Mouse (Mus musculus) kidney, postnatal 14 days (tissue): ENCODE results near the gene Fam172a.

Source experiments
- DNase-seq: peaks from one replicate; pipeline ENCODE4 v3.0.0; 2022; ENCODE audit warnings: mixed read lengths

The Fam172a gene

DNA sequence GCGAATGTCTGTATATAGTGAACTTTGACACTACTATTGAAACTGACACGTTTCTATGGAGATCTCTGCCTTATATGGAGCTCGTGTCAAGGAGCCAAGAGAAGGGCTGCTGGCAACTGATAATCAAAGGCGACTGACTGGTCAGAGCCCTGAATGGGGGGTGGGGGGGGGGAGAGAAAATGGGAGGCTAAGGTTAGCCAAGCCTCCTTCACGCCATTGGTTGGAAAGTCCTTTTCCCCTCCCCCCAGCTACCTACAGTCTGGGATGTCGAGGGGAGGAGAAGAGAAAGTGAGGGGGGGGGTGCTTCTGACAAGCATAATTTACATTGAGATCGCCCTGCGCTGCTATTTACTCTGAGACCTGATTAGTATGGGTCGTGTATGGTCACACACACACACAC, 498.6 kb downstream of the Fam172a start:
- peak; percentile 30 for DNase-seq

DNA sequence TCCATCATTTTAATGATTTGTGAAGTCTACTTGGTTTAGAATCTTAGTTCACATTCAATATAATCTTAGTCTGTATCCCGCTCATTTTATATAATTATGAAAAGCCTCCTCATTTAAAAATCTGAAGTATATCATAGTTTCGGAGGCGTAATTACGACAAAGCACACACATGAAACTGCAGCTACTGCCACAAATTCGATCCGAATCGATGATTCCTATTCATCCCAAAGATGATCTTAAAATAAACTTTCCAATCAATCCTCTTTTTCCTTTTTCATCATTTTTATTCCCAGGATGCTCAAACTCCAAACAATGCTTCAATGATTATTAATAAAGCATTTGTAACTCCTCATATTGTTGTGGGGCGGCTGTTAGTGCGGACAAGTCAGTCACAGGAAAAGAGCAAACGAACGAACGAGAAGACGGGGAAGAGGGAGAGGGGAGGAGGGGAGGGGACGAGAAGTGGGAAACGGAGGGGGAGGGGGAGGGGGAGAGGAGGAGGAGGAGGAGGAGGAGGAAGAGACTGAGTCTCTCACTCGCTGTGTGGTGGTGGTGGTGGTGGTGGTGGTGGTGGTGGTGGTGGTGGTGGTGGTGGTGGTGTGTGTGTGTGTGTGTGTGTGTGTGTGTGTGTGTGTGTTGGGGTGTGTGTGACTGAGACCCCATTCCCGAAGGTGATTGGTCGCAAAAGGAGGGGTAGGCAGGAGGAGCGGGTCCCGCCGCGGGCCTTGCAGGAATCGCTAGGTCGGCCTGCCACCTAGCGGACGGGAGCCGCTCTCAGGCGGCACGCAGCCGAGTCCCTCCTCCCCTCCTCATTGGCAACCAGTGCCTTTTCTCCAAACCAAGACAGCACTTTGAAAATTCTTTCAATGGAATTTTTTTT, 499.4 kb downstream of the Fam172a start:
- peak; percentile 90 for DNase-seq

DNA sequence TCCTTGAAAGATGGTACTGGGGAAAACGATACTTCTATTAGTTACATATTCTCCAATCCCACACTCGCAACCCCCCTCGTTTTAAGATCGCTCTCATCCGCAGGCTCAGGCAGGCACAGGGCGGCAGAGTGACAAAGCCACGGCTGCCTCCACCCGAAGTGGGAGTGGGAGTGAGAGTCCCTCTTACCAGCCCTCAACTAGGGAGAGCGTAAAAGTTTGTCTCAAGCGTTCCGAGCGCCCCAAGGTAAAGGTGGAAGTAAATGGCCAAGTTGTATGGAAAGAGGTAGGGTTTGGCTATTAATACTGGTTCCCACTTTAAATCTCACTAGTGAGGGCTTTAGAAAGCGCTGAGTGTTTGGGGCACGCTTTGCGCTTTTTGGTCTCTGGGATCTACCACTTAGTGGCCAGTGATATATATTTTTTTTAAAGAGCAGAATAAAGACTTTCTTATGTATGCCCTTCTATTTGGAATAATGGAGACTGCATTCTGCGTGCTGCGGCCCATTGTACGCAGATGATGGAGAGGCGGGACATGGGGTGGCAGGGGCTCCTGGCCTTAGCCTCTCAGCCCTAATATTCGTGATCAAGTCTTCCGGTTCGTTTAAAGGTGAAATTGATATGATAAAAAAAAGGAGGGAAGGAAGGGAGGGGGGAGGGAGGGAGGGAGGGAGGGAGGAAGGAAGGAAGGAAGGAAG, 500.2 kb downstream of the Fam172a start:
- DNase-seq = no peak

DNA sequence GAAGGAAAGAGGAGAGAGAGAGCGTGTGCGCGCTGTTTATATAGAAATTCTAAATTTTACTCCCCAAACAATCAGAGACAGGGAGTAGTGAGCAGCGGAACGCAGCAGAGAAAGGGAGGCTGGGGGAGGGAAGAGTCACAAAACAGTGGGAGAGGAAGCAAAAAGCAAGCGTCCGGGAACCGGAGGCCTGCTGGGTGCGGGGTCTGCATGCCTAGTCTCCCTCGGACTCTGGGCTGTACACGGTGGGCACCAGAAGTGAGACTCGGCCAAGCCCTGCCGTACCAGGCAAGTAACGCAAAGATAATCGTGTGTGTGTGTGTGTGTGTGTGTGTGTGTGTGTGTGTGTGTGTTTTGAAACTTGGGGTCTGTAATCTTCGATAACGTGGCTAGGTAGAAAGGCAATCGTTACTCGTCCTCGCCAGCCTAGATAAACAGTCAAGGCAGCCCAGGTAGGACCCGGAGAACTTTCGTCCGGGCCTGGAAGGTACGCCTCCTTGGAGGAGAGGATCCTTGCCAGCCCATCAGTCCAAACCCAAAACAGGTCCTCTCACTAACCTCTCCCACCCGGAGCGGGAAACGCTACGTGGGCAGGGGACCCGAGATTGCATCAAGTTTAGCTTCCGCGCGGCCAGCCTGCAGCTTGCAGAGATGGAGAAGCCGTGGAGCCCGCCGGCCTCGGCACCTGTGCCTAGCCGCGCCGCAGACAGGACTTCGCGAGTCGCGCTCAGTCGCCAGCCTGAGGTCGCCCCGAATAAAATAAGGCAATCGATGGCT, 500.9 kb downstream of the Fam172a start:
- DNase-seq = peak; percentile 37

DNA sequence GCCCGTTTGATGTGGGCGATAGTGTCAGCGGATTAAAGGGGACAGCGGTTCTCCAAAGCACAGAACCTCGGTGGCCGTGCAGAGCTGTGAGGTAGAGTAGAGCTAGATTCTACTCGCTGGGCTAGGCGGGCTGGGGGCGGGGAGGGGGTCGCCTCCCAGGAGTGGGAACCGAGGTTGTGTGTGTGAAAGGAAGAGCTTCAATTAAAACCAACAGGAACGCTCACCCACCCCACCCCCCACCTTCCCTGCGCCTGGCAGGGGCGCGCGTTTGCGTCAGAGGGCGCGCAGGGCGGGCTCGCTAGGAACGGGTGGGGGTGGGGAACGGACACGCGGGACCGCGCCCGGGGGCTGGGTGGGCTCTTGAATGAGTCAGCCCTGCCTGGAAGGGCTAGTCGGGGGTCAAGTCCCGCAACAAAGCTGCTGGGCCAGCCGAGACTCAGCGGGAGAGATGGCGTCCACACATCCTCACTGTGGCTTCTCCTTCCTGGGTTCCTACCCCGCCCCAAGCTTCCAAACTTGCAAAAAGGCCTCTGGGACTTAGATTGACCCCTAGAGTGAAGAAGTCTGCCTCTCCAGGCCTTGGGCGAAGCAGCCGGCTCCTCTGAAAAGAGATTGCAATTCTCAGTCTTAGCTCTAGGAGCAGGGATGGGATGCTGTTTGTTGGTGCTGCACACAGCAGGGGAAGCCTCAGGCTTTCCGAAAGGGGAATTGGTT, 501.7 kb downstream of the Fam172a start:
- peak; percentile 37 for DNase-seq

DNA sequence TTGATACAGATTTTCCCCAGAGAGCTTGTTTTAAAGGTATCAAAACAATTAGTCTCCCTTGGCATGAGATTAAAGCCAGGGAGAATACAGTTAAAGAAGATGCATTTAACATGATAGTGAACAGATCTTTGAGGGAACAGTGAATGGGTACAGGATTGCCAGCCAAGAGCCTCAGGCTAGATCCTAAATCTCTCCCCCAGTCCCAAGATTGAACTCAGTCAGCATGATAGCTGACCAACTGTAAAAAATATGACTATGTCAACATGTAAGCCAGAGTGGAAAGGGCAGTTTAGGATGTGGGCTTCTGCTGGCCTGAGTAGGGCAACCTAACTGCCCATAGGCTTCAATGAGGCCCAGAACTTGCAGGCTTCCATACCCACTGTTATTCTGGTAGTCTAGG, 503.6 kb downstream of the Fam172a start:
- DNase-seq = no peak

DNA sequence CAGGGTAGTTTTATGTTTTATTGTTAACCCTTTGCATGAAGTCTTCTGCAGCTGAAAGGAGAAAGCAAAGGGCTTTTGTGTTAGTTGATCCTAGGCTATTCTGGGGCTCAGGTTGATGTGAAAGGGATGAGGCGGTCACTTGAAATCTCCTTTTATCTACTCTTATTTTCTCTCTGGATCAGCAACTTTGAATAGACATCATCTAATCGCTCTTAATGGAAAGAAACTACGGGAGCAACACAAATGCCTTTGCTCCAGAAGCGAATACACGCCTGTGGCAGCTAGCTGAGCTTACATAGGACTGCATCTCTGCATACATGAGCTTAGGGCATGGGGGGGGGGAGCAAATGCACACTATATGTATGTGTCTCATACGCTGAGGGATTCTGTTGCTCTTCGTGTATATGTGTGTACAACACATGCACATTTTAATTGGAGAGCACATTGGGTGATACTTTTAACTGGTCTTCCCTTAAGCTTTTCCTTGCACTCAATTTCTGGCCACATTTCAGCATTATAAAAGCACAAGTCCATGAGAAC, 505.1 kb downstream of the Fam172a start:
- DNase-seq = no peak

DNA sequence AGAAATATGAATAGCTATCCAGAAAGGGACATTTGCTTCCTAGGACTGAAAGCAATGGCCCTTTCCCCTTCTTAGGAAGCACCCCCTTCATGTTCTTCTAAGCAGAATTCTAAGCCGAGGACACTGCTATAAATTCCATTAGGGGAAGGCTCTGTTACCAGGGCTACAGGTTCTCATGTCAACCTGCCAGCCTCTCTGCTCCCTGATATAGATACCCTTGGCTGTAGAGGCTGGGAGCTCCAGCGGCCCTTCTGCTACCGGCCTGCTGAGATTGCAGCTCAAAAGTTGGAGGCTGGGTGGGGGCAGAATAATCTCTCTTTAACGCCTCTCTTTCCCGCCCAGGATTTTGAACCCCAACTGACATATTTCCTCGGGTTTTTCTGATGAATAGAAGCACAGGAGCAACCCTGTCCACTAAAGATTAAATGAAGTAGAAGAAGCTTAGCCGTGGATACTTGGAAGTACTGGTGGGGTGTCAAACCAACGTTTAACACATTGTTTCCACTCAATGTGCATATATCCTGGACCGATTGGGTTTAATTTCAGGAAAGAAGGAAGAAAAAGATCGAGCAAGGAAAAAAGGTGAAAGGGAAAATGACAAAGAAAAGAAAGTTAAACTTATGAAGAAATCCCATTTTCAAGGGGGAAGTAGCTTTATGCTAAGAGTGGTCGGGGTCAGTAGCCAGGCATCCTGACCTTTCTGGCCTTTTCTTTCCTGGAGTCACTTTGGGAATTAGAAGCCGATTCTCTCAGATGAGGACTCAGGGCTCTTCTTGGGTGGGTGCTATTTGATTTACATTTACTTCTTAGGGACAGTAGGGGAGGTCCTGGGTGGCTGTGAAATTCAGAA, 506.2 kb downstream of the Fam172a start:
- no peak for DNase-seq

DNA sequence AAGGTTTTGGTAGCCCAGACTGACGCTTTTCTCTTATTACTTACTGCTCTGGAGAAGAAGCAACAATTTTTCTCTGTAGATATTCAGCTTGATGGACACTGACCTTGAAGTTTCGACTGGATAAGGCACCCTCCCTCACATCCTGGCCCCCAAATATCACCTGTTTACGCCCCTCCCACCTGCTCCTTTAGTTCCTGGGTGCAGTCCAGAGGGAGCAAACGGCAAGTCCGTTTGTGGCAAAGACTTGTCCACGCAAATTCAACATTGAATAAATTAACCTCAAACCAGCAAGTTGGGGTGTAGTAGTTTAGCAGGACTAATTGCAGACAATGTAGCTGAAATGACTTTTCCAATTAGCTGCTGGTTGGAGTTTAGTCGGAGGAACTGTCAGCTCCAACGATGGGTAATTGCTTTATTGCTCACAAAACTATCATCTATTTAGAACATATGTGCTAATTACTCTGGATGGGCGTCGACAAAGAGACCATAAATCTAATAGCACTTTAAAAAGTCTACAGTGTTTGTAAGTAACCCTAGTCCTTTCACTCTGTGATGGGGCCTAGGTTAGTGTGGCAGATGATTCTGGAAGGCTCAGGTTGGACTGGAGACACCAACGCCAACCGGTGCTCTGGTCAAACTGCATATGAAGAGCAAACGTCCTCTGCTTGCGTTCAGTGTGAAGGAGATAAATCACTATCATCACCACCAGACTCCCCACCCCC, 507.0 kb downstream of the Fam172a start:
- no peak for DNase-seq

DNA sequence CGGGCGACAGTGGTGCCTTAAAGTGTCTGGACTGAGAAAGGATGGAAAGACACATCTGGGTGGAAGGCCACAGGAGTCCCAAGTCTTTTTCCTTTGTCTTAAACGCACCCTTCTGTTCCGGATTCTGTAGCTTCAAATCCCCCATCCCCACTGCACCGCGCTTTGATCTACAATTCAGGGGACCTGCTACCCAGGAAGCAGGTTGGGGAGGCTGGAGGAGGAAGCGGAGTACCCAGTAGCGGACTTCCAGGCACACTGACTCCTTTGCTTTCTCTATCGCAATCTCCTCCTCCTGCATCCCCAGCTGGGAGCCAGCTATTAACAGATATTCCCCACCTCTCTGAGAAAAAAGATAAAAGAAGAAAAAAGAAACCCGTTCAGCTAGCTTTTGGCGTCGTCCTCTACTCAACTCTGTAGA, 507.8 kb downstream of the Fam172a start:
- DNase-seq = no peak

DNA sequence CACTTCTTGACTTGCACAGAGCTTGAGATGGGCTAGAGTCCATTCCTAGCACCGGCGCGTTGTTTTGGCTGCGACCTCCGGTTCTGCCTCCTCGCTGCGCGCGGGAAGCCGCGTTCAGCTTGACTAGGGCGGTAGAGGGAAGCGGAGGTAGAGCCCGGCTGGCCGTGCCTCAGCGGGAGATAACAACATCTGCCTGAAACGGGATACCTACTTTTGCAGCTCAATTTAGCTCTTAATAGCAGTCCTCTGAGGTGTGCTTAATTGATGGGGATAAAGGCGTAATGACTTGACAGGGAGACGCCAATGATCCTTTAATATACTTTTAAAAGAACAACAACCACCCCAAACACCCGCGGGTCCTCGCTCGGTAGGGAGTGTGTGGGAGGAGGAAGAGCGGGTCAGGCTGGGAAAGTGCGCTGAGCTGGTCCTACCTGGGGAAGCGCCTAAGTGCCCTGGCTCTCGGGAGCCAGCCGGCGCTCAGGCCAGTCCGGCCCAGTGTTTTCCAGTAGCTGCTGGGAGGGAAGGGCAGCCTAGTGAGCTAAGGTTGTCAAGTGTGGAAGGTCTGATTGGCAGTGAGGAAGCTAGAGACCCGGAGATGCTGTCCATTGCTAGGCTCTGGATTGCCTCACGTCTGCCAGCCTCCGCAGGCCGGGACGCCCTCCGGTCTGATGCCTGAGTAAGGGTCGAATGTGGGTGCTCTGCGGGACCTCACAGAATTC, 508.4 kb downstream of the Fam172a start:
- DNase-seq = peak; percentile 36

DNA sequence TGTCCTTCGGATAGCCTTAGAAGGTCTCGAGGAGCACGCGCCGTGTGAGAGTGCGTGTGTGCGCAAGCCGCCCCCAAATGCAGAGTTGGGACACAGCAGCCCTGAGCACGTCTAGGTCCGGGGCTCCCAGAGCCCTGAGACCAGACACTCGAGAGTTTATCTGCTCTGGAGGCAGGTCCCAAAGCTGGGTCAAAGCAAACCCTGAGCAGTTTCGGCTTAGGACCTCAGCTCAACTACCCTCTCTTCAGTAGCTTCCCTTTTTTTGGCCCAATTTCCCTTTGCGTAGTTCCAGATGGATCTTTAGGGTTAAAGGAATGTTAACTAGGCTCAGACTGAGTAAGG, 508.9 kb downstream of the Fam172a start:
- no peak for DNase-seq

DNA sequence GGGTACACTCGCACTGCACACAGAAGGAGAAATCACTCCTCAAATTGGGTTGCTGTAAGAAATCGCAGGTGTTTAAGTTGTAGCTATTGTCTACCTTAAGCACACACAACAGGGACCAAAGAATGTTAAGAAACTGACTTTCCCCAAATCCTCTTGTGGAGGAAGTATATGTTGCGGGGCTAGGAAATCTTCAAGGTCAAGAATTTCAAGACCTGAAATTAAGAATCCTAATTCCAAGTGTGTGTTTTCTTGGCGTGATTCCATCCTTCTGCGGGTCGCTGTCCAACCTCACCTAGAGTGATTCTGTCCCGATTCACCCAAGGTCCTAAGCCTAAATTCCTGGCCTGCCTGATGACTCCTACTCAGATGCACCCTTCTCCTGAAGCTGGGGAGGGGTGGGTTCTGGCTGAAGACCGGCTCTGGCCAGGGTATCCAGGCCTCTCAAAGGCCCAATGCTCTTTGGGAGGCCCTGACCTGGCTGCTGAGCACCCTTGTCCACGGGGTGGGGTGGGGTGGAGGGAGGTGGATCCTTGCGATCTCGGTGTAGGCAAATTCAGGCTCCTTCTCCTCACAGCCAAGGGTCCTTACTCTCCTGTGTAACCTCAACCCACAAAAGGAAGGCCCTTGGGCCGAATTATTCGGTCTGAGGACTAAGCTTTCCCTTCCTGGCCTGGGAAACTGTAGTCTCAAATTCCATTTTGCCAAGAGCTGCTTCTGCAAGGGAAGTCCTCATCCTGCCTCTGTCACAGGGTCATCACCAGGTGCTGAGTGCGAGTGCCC, 509.6 kb downstream of the Fam172a start:
- no peak for DNase-seq

DNA sequence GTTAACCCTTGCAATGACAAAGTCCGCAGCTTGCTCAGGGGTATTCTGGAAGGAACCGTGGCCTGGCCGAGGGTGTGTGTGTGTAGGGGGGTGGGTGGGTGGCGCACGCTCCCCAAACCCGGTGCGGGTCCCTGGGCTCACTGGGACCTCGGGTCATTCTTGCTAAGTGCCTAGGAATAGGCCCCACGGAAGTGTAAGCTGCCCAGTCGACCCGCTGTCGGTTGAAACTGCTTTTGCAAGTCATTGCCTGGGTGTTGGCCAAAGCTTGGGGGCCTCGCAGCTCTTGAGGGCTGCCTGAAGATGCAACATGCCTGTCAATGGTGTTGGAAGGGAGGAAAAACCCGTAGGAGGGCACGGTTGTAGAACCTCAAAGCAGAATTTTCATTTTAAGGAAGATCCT, 510.3 kb downstream of the Fam172a start:
- no peak for DNase-seq

DNA sequence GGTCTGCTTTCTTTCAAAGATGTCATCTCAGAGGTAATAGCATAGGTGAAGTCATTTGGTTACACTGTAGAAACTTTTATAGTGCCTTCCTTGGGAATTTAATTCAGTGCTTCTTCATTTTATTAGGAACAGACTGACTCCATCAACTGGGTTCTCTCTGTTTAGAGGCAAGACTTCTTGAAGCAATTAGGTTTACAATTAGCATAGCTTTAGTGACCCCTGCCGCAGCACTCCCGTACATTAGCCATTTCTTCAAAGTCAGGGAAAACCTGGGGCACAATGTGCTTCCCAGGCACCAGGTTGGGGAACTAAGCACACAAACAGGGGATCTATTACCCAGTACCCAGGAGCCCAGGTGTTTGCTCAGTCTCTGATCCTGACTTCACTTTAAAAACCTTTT, 511.3 kb downstream of the Fam172a start:
- DNase-seq = no peak

DNA sequence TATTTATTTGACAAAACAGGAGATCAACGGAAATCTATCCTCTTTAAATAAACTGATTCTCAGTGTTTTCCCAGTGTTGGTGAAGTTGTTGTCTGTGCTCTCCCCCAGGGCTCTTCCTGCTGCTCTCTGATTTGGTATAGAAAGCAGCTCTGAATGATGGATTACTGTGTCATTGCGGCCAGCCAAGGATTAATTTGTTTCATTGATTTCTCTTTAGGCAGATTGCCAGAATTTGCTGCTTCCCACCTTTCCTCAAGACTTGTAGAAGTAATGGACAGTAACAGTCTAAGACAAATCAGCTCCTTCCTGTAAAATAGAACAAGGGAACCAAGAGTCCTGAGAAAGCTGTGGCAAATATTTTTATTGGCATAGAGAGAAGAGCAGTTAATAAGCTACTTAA, 513.4 kb downstream of the Fam172a start:
- DNase-seq = no peak
